9 mouse cellular contexts compared by ENCODE assay signal in genomic region chr9:45413478-45414140, GRCm38 (mm10). TPM values are rescaled to one million over a fixed set of nuclear protein-coding genes. Genes with fewer than 3 reads are reported as not detected.
DNase-seq lines count a peak whose midpoint lies in the region; ATAC-seq and TF ChIP-seq lines count a peak whose summit lies in the region.
"Had no signal": no experiment of that assay in that cellular context is flagged by ENCODE, and none has a peak within 500 bp of the region (broad histone marks: within the 10 kb centered on the region; RNA-seq: fewer than 3 reads in every experiment).

No protein-coding gene starts in this region.

- no peak overlapping the region for H3K9ac ChIP-seq in midbrain, embryonic 14.5 days (replicated peaks; ENCODE audit: low read length)
- H3K9ac ChIP-seq in midbrain, embryonic 13.5 days (replicated peaks), result no peak overlapping the region
- H3K9ac ChIP-seq in liver, embryonic 14.5 days (replicated peaks), result no peak overlapping the region
- H3K9ac ChIP-seq: liver, embryonic 13.5 days had no signal

- peaks cover 3% of the 10 kb centered on the region; the same call in 1 of the 2 replicates for H3K4me1 ChIP-seq in midbrain, embryonic 14.5 days (ENCODE audit: control insufficient read depth, insufficient read depth, low read length)
- peaks cover 5% of the 10 kb centered on the region for H3K4me1 ChIP-seq in midbrain, embryonic 13.5 days (replicated peaks)
- no peaks in the 10 kb centered on the region; a peak in 1 of 4 replicates for H3K4me1 ChIP-seq in liver, embryonic 14.5 days (replicated peaks; ENCODE audit: control insufficient read depth in 2 of 2, insufficient read depth in 2 of 2, low read length in 1 of 2)

- 58% methylated on average over 5 of the region's 5 CpGs for WGBS in midbrain, embryonic 14.5 days
- 60% methylated on average over 5 of the region's 5 CpGs for WGBS in midbrain, embryonic 13.5 days
- 34% methylated on average over 5 of the region's 5 CpGs for WGBS in liver, embryonic 14.5 days (ENCODE audit: insufficient replicate concordance)

- DNase-seq in cerebellum, postnatal 10 days, result peak; percentile 77 to 85
- DNase-seq in cerebellum, adult 8-10 months, result no peak
- DNase-seq in midbrain, embryonic 14.5 days, result peak; percentile 49
- peak; percentile 60 for DNase-seq in embryo, embryonic 10 days (ENCODE audit: low spot score)
- peak in 1 of 3 experiments; percentile 19 for DNase-seq in liver, embryonic 14.5 days (ENCODE audit: low read depth in 3 of 3, low spot score in 3 of 3)
- peak; percentile 42 to 47 for DNase-seq in thymus, postnatal 36 days
- DNase-seq: liver, embryonic 13.5 days had no signal

- H3K27ac ChIP-seq in midbrain, embryonic 14.5 days (replicated peaks; ENCODE audit: low read depth, low read length), result no peak overlapping the region
- H3K27ac ChIP-seq in midbrain, embryonic 13.5 days, result no peak overlapping the region
- H3K27ac ChIP-seq in liver, embryonic 14.5 days, result no peak overlapping the region
- H3K27ac ChIP-seq: liver, embryonic 13.5 days had no signal

- H3K4me3 ChIP-seq in midbrain, embryonic 14.5 days (replicated peaks; ENCODE audit: low read depth, low read length), result no peak overlapping the region
- H3K4me3 ChIP-seq in midbrain, embryonic 13.5 days (replicated peaks), result no peak overlapping the region
- H3K4me3 ChIP-seq in liver, embryonic 14.5 days (ENCODE audit: insufficient read depth in 1 of 2, low read depth in 2 of 2, low read length in 2 of 2), result no peak overlapping the region
- H3K4me3 ChIP-seq: liver, embryonic 13.5 days had no signal

- no peaks in the 10 kb centered on the region for H3K27me3 ChIP-seq in midbrain, embryonic 14.5 days (ENCODE audit: control insufficient read depth, insufficient read depth, low read length)
- H3K27me3 ChIP-seq in midbrain, embryonic 13.5 days, result peaks cover 19% of the 10 kb centered on the region; the same call in 1 of the 2 replicates
- no peaks in the 10 kb centered on the region for H3K27me3 ChIP-seq in liver, embryonic 14.5 days (ENCODE audit: control insufficient read depth, insufficient read depth, low read length)

- TF ChIP-seq CTCF in liver, embryonic 14.5 days (IDR thresholded peaks at IDR 0.05; ENCODE audit: low read depth), result peak; percentile 78

- H3K4me2 ChIP-seq in midbrain, embryonic 14.5 days (ENCODE audit: low read length), result no peak overlapping the region
- H3K4me2 ChIP-seq in midbrain, embryonic 13.5 days (replicated peaks), result no peak overlapping the region
- H3K4me2 ChIP-seq in liver, embryonic 14.5 days (ENCODE audit: low read depth), result no peak overlapping the region
- H3K4me2 ChIP-seq: liver, embryonic 13.5 days had no signal

- no peak for ATAC-seq in midbrain, embryonic 14.5 days (ENCODE audit: low FRiP score, low TSS enrichment)
- ATAC-seq in midbrain, embryonic 13.5 days, result no peak
- no peak for ATAC-seq in liver, embryonic 14.5 days (ENCODE audit: insufficient read depth)
- ATAC-seq in inflammation-experienced regulatory T-cells, adult 6 months, result no peak

- TF ChIP-seq EP300 in liver, embryonic 14.5 days (IDR thresholded peaks at IDR 0.05; ENCODE audit: low read depth), result no peak

- H3K36me3 ChIP-seq in midbrain, embryonic 14.5 days (ENCODE audit: control insufficient read depth, insufficient read depth, low read length), result no peaks in the 10 kb centered on the region
- no peaks in the 10 kb centered on the region for H3K36me3 ChIP-seq in midbrain, embryonic 13.5 days
- no peaks in the 10 kb centered on the region for H3K36me3 ChIP-seq in liver, embryonic 14.5 days (replicated peaks; ENCODE audit: control insufficient read depth, insufficient read depth, low read depth)
- H3K36me3 ChIP-seq: liver, embryonic 13.5 days had no signal

- no peaks in the 10 kb centered on the region for H3K9me3 ChIP-seq in midbrain, embryonic 14.5 days (ENCODE audit: control insufficient read depth, low read length)
- H3K9me3 ChIP-seq in midbrain, embryonic 13.5 days, result no peaks in the 10 kb centered on the region
- no peaks in the 10 kb centered on the region for H3K9me3 ChIP-seq in liver, embryonic 14.5 days (ENCODE audit: control insufficient read depth, low read length)
- H3K9me3 ChIP-seq: liver, embryonic 13.5 days had no signal

RNA-seq across cellular contexts. Expression of gene Dscaml1, which starts 12.8 kb away (rescaled TPM):
- 12.4 and 14.8 TPM in 2 replicates for polyA plus RNA-seq in midbrain, embryonic 14.5 days (2014; fragmentation: Nextera tagmentation; extraction: Ambion mirVana)
- 8.4 and 9.5 TPM in 2 replicates for polyA plus RNA-seq in midbrain, embryonic 13.5 days (2015; fragmentation: Nextera tagmentation; extraction: Ambion mirVana)
- 0.02 TPM in 1 of 2 replicates, not detected in the other for polyA plus RNA-seq in liver, embryonic 14.5 days (2012; rRNA removed)
- polyA plus RNA-seq in liver, embryonic 14.5 days (2014; fragmentation: Nextera tagmentation; extraction: Ambion mirVana), result not detected in 2 replicates
- polyA plus RNA-seq in inflammation-experienced regulatory T-cells, adult 6 months (2017; shearing (Covaris generic)), result not detected
- polyA plus RNA-seq: liver, embryonic 13.5 days had no signal

RNA-seq across cellular contexts. Expression of gene Fxyd2, which starts 14.1 kb away (rescaled TPM):
- 8.0 and 14.1 TPM in 2 replicates for polyA plus RNA-seq in midbrain, embryonic 14.5 days (2014; fragmentation: Nextera tagmentation; extraction: Ambion mirVana)
- 3.6 and 5.5 TPM in 2 replicates for polyA plus RNA-seq in midbrain, embryonic 13.5 days (2015; fragmentation: Nextera tagmentation; extraction: Ambion mirVana)
- 0.50 and 0.95 TPM in 2 replicates for polyA plus RNA-seq in liver, embryonic 14.5 days (2012; rRNA removed)
- 0.55 and 0.76 TPM in 2 replicates for polyA plus RNA-seq in liver, embryonic 14.5 days (2014; fragmentation: Nextera tagmentation; extraction: Ambion mirVana)
- polyA plus RNA-seq in inflammation-experienced regulatory T-cells, adult 6 months (2017; shearing (Covaris generic)), result 1 to 10 TPM in 1 of 3 experiments, not detected in 2; 2.4 TPM

RNA-seq across cellular contexts. Expression of gene Fxyd6, which starts 43.6 kb away (rescaled TPM):
- 348 and 508 TPM in 2 replicates for polyA plus RNA-seq in midbrain, embryonic 14.5 days (2014; fragmentation: Nextera tagmentation; extraction: Ambion mirVana)
- polyA plus RNA-seq in midbrain, embryonic 13.5 days (2015; fragmentation: Nextera tagmentation; extraction: Ambion mirVana), result 364 and 384 TPM in 2 replicates
- polyA plus RNA-seq in liver, embryonic 14.5 days (2012; rRNA removed), result 0.89 and 1.1 TPM in 2 replicates
- polyA plus RNA-seq in liver, embryonic 14.5 days (2014; fragmentation: Nextera tagmentation; extraction: Ambion mirVana), result 0.42 and 0.72 TPM in 2 replicates
- 1 to 10 TPM in 1 of 3 experiments, not detected in 2; 1.6 TPM for polyA plus RNA-seq in inflammation-experienced regulatory T-cells, adult 6 months (2017; shearing (Covaris generic))

Comparison
In these comparisons a context has a peak if more than half of its experiments do, and no peak if none do; other contexts are left out.
1. RNA of gene Fxyd6, which starts 43.6 kb away (polyA plus RNA-seq): 364 to 384 TPM in midbrain, embryonic 13.5 days and 348 to 508 TPM in midbrain, embryonic 14.5 days; 0.42 to 1.1 TPM in liver, embryonic 14.5 days and 1.6 TPM in inflammation-experienced regulatory T-cells, adult 6 months; every median in the first group is over 100 times any median in the second.